Mouse (Mus musculus) neural tube, embryonic 11.5 days (tissue): Measurements from ENCODE around the gene 6430550D23Rik. TPM values are rescaled to one million over a fixed set of nuclear protein-coding genes. Genes with fewer than 3 reads are reported as not detected.

Source experiments
- ATAC-seq: fragments of 200-750 bp; cut with Nextera tagmentation; 2 replicates; pipeline ENCODE4 v1.8.0; 2017; ENCODE audit warnings: moderate number of reproducible peaks, mild to moderate bottlenecking, moderate TSS enrichment, moderate library complexity; ENCODE audit not compliant: insufficient read depth, low FRiP score, low TSS enrichment
- DNase-seq: peaks from one replicate; pipeline ENCODE4 v3.0.0-alpha.2; 2015; ENCODE audit warnings: low spot score
- H3K27ac ChIP-seq: fragments of 300-500 bp; sonication (generic); 2 replicates; pipeline ENCODE4 v1.5.1; 2014; ENCODE audit warnings: low read depth, mild to moderate bottlenecking, low read length
- H3K27me3 ChIP-seq: fragments of 300-500 bp; sonication (generic); 2 replicates; pipeline ENCODE4 v1.6.1; 2014; ENCODE audit warnings: mild to moderate bottlenecking, low read length, mixed read lengths; ENCODE audit not compliant: control insufficient read depth, insufficient read depth
- H3K36me3 ChIP-seq: fragments of 300-500 bp; sonication (generic); 2 replicates; pipeline ENCODE4 v1.6.1; 2014; ENCODE audit warnings: mild to moderate bottlenecking, low read length, moderate library complexity, mixed read lengths; ENCODE audit not compliant: control insufficient read depth, insufficient read depth
- H3K4me1 ChIP-seq: fragments of 300-500 bp; sonication (generic); 2 replicates; pipeline ENCODE4 v1.6.1; 2014; ENCODE audit warnings: low read length, mixed read lengths; ENCODE audit not compliant: control insufficient read depth, insufficient read depth
- H3K4me2 ChIP-seq: fragments of 300-500 bp; sonication (generic); 2 replicates; pipeline ENCODE4 v1.6.1; 2014; ENCODE audit warnings: low read depth, mild to moderate bottlenecking, moderate library complexity
- H3K4me3 ChIP-seq: fragments of 300-500 bp; sonication (generic); 2 replicates; pipeline ENCODE4 v1.5.1; 2014; ENCODE audit warnings: low read depth, low read length
- H3K9ac ChIP-seq: fragments of 300-500 bp; sonication (generic); 2 replicates; pipeline ENCODE4 v1.6.1; 2014; ENCODE audit warnings: mild to moderate bottlenecking, low read length
- H3K9me3 ChIP-seq: fragments of 300-500 bp; sonication (generic); 2 replicates; pipeline ENCODE4 v1.6.1; 2016; ENCODE audit warnings: low read length; ENCODE audit not compliant: control insufficient read depth
- WGBS: fragments of 180-500 bp; shearing (Covaris S2); extraction: QIAGEN DNeasy Blood & Tissue Kit; methylation state at CpG from one replicate; pipeline ENCODE4 v1.1.7; 2014; 5-methylcytosine and 5-hydroxymethylcytosine counted together
- polyA plus RNA-seq: library from polyadenylated mRNA; unstranded; fragments of >200 nt; fragmentation: Nextera tagmentation; extraction: Ambion mirVana; gene quantifications from 2 replicates; pipeline ENCODE4 v1.2.1, GENCODE M21; 2014

The 6430550D23Rik gene
- 0.86 and 2.2 TPM in 2 replicates for polyA plus RNA-seq

- H3K27me3 ChIP-seq = no peaks in the 10 kb centered on the region
- H3K27ac ChIP-seq = peak within 1 kb of the TSS; percentile 73
- H3K4me2 ChIP-seq = peak within 1 kb of the TSS; percentile 65
- H3K4me1 ChIP-seq = peaks cover 4% of the 10 kb centered on the region; the same call in 1 of the 2 replicates
- peaks cover 20% of the 10 kb centered on the region for H3K36me3 ChIP-seq
- WGBS = under 1% methylated on average over 45 of the region's 45 CpGs
- no peaks in the 10 kb centered on the region for H3K9me3 ChIP-seq
- ATAC-seq (peak; percentile 98), DNase-seq (peak; percentile 98)
- H3K9ac ChIP-seq = peak within 1 kb of the TSS; percentile 77
- H3K4me3 ChIP-seq = peak within 1 kb of the TSS; percentile 83
Measured at GRCm38 (mm10) chr2:156007888-156008532, at the start of gene 6430550D23Rik, which contains the start of gene Ergic3. TSS of gene 6430550D23Rik (minus strand) at chr2:156007977. TSS of gene Ergic3 (plus strand) at chr2:156008045.

- H3K4me2 ChIP-seq = no peak within 1 kb of the TSS
- no peaks in the 10 kb centered on the region for H3K9me3 ChIP-seq
- H3K27ac ChIP-seq = no peak within 1 kb of the TSS
- DNase-seq (no peak), ATAC-seq (no peak)
- H3K4me1 ChIP-seq = no peaks in the 10 kb centered on the region
- no peak within 1 kb of the TSS for H3K9ac ChIP-seq
- WGBS = 89% methylated on average over 9 of the region's 9 CpGs
- no peak within 1 kb of the TSS for H3K4me3 ChIP-seq
- no peaks in the 10 kb centered on the region for H3K36me3 ChIP-seq
- H3K27me3 ChIP-seq = no peaks in the 10 kb centered on the region
Measured at GRCm38 (mm10) chr2:156052816-156053215, 45.0 kb upstream of the 6430550D23Rik start, which contains the start of gene Fer1l4. TSS of gene Fer1l4 (minus strand) at chr2:156052947.

- H3K27ac ChIP-seq = no peak overlapping the region
- WGBS = 7% methylated on average over 19 of the region's 19 CpGs
- no peak for DNase-seq
- no peak for ATAC-seq
- H3K4me3 ChIP-seq = no peak overlapping the region
- no peaks in the 10 kb centered on the region for H3K9me3 ChIP-seq
- no peaks in the 10 kb centered on the region for H3K4me1 ChIP-seq
- H3K36me3 ChIP-seq = no peaks in the 10 kb centered on the region
- H3K27me3 ChIP-seq = no peaks in the 10 kb centered on the region
- no peak overlapping the region for H3K9ac ChIP-seq
- peak overlapping the region; percentile 7; the same call in 1 of the 2 replicates for H3K4me2 ChIP-seq
Measured at GRCm38 (mm10) chr2:156047929-156048328, 40.2 kb upstream of the 6430550D23Rik start.

GRCm38 (mm10) chr2:156042903-156043302 is 35.1 kb upstream of the 6430550D23Rik start:
- Histone ChIP-seq H3K27ac (no peak overlapping the region), H3K4me3 (no peak overlapping the region), H3K4me1 (no peaks in the 10 kb centered on the region), H3K4me2 (no peak overlapping the region), H3K36me3 (no peaks in the 10 kb centered on the region), H3K9ac (no peak overlapping the region), H3K9me3 (no peaks in the 10 kb centered on the region), H3K27me3 (no peaks in the 10 kb centered on the region)
- 83% methylated on average over 8 of the region's 8 CpGs for WGBS
- ATAC-seq (no peak), DNase-seq (no peak)

GRCm38 (mm10) chr2:156039390-156039789 is 31.6 kb upstream of the 6430550D23Rik start:
- no peaks in the 10 kb centered on the region for H3K4me1 ChIP-seq
- ATAC-seq (no peak), DNase-seq (no peak)
- WGBS = 88% methylated on average over 3 of the region's 3 CpGs
- no peak overlapping the region for H3K4me2 ChIP-seq
- no peaks in the 10 kb centered on the region for H3K36me3 ChIP-seq
- no peak overlapping the region for H3K27ac ChIP-seq
- H3K4me3 ChIP-seq = no peak overlapping the region
- H3K9ac ChIP-seq = no peak overlapping the region
- no peaks in the 10 kb centered on the region for H3K9me3 ChIP-seq
- no peaks in the 10 kb centered on the region for H3K27me3 ChIP-seq

GRCm38 (mm10) chr2:156025482-156025881 is 17.7 kb upstream of the 6430550D23Rik start:
- Histone ChIP-seq H3K27me3 (no peaks in the 10 kb centered on the region), H3K4me2 (no peak overlapping the region), H3K9ac (no peak overlapping the region), H3K4me3 (no peak overlapping the region), H3K9me3 (no peaks in the 10 kb centered on the region), H3K4me1 (no peaks in the 10 kb centered on the region), H3K36me3 (no peaks in the 10 kb centered on the region), H3K27ac (no peak overlapping the region)
- ATAC-seq = no peak
- DNase-seq = no peak

- WGBS = 94% methylated on average over 2 of the region's 2 CpGs
- H3K4me2 ChIP-seq = no peak overlapping the region
- ATAC-seq = no peak
- H3K9ac ChIP-seq = no peak overlapping the region
- no peak overlapping the region for H3K4me3 ChIP-seq
- no peak for DNase-seq
- H3K27ac ChIP-seq = no peak overlapping the region
- H3K36me3 ChIP-seq = 0 out of 2 replicates have a peak, but pooled peaks cover 2% of the 10 kb centered on the region
- H3K27me3 ChIP-seq = no peaks in the 10 kb centered on the region
- no peaks in the 10 kb centered on the region for H3K9me3 ChIP-seq
- H3K4me1 ChIP-seq = no peaks in the 10 kb centered on the region
Measured at GRCm38 (mm10) chr2:156021765-156022164, 14.0 kb upstream of the 6430550D23Rik start.

GRCm38 (mm10) chr2:156021219-156021618 is 13.4 kb upstream of the 6430550D23Rik start:
- DNase-seq = no peak
- H3K4me3 ChIP-seq = no peak overlapping the region
- H3K36me3 ChIP-seq = peaks cover 5% of the 10 kb centered on the region
- no peak for ATAC-seq
- no peak overlapping the region for H3K4me2 ChIP-seq
- H3K9ac ChIP-seq = no peak overlapping the region
- H3K27me3 ChIP-seq = no peaks in the 10 kb centered on the region
- no peak overlapping the region for H3K27ac ChIP-seq
- no peaks in the 10 kb centered on the region for H3K9me3 ChIP-seq
- no peaks in the 10 kb centered on the region for H3K4me1 ChIP-seq
- WGBS = 88% methylated on average over 8 of the region's 8 CpGs

GRCm38 (mm10) chr2:156018106-156018505 is 10.3 kb upstream of the 6430550D23Rik start:
- DNase-seq (no peak), ATAC-seq (no peak)
- H3K4me2 ChIP-seq = no peak overlapping the region
- no peak overlapping the region for H3K27ac ChIP-seq
- no peaks in the 10 kb centered on the region for H3K4me1 ChIP-seq
- H3K36me3 ChIP-seq = peaks cover 23% of the 10 kb centered on the region
- H3K27me3 ChIP-seq = no peaks in the 10 kb centered on the region
- H3K9ac ChIP-seq = no peak overlapping the region
- WGBS = 82% methylated on average over 3 of the region's 3 CpGs
- no peak overlapping the region for H3K4me3 ChIP-seq
- no peaks in the 10 kb centered on the region for H3K9me3 ChIP-seq
